ENCODE assay signal across 8 mouse cellular contexts in genomic region chr3:36690292-36690650, GRCm38 (mm10). TPM values are rescaled to one million over a fixed set of nuclear protein-coding genes. Genes with fewer than 3 reads are reported as not detected.
DNase-seq lines count a peak whose midpoint lies in the region; ATAC-seq and TF ChIP-seq lines count a peak whose summit lies in the region.

No protein-coding gene starts in this region.

- peak overlapping the region; percentile 95 for H3K4me2 ChIP-seq in heart, embryonic 15.5 days
- H3K4me2 ChIP-seq in hindbrain, embryonic 14.5 days (replicated peaks): peak overlapping the region; percentile 57
- peak overlapping the region; percentile 72 for H3K4me2 ChIP-seq in midbrain, embryonic 12.5 days (replicated peaks)

- H3K9ac ChIP-seq in heart, embryonic 15.5 days: peak overlapping the region; percentile 76
- H3K9ac ChIP-seq in hindbrain, embryonic 14.5 days: peak overlapping the region; percentile 80
- peak overlapping the region; percentile 75; the same call in 1 of the 2 replicates for H3K9ac ChIP-seq in midbrain, embryonic 12.5 days (replicated peaks)

- TF ChIP-seq POLR2A in cortical plate, adult 2 months (IDR thresholded peaks at IDR 0.05; ENCODE audit: extremely low read depth, insufficient read depth, low read length): no peak

- H3K4me1 ChIP-seq in heart, embryonic 15.5 days (replicated peaks): peaks cover 11% of the 10 kb centered on the region
- H3K4me1 ChIP-seq in cortical plate, adult 2 months (ENCODE audit: control insufficient read depth, insufficient read depth, low read length): no peaks in the 10 kb centered on the region
- H3K4me1 ChIP-seq in hindbrain, embryonic 14.5 days (replicated peaks; ENCODE audit: control insufficient read depth, insufficient read depth, low read length): peaks cover 10% of the 10 kb centered on the region; the same call in 1 of the 2 replicates
- H3K4me1 ChIP-seq in midbrain, embryonic 12.5 days: peaks cover 11% of the 10 kb centered on the region; the same call in 1 of the 2 replicates

- H3K27me3 ChIP-seq in heart, embryonic 15.5 days: no peaks in the 10 kb centered on the region; the same call in 1 of the 2 replicates
- no peaks in the 10 kb centered on the region; the same call in 1 of the 2 replicates for H3K27me3 ChIP-seq in hindbrain, embryonic 14.5 days (ENCODE audit: control insufficient read depth, insufficient read depth, low read length)
- peaks cover 29% of the 10 kb centered on the region for H3K27me3 ChIP-seq in midbrain, embryonic 12.5 days

- H3K27ac ChIP-seq in heart, embryonic 15.5 days: peak overlapping the region; percentile 61; the same call in 1 of the 2 replicates
- no peak overlapping the region for H3K27ac ChIP-seq in cortical plate, adult 2 months (ENCODE audit: insufficient read depth, low read length)
- H3K27ac ChIP-seq in hindbrain, embryonic 14.5 days: 0 out of 2 replicates have a peak overlapping the region, but pooled peaks have one; percentile 62
- no peak overlapping the region for H3K27ac ChIP-seq in midbrain, embryonic 12.5 days (replicated peaks)

- no peaks in the 10 kb centered on the region for H3K9me3 ChIP-seq in heart, embryonic 15.5 days (replicated peaks)
- no peaks in the 10 kb centered on the region for H3K9me3 ChIP-seq in hindbrain, embryonic 14.5 days (ENCODE audit: control insufficient read depth, low read length)
- no peaks in the 10 kb centered on the region for H3K9me3 ChIP-seq in midbrain, embryonic 12.5 days

- no peak for DNase-seq in heart, adult 11 months
- no peak for DNase-seq in hindbrain, embryonic 14.5 days (ENCODE audit: low spot score)
- no peak for DNase-seq in urinary bladder, adult 18-20 months (ENCODE audit: low spot score in 2 of 2)
- no peak for DNase-seq in retina, postnatal 1 day
- no peak for DNase-seq in left cerebral cortex, adult 9 months (ENCODE audit: low spot score in 2 of 2)

- TF ChIP-seq CTCF in cortical plate, adult 2 months (IDR thresholded peaks at IDR 0.05; ENCODE audit: extremely low read depth, insufficient read depth, low read length): no peak

- no peak for ATAC-seq in heart, embryonic 15.5 days (replicated peaks; ENCODE audit: insufficient number of reproducible peaks, insufficient read depth, low FRiP score, low read depth)
- no peak; the same call in none of the 2 replicates for ATAC-seq in hindbrain, embryonic 14.5 days (ENCODE audit: low FRiP score)
- ATAC-seq in midbrain, embryonic 12.5 days (ENCODE audit: low FRiP score, low read depth): no peak

- 9% methylated on average over 7 of the region's 7 CpGs for WGBS in heart, embryonic 15.5 days
- 11% methylated on average over 7 of the region's 7 CpGs for WGBS in hindbrain, embryonic 14.5 days
- WGBS in midbrain, embryonic 12.5 days: 9% methylated on average over 7 of the region's 7 CpGs

- peak overlapping the region; percentile 86 for H3K4me3 ChIP-seq in heart, embryonic 15.5 days
- peak overlapping the region; percentile 43; the same call in 1 of the 2 replicates for H3K4me3 ChIP-seq in cortical plate, adult 2 months (ENCODE audit: insufficient read depth, low read length)
- H3K4me3 ChIP-seq in hindbrain, embryonic 14.5 days (replicated peaks; ENCODE audit: low read length): peak overlapping the region; percentile 71
- H3K4me3 ChIP-seq in midbrain, embryonic 12.5 days: peak overlapping the region; percentile 72

- H3K36me3 ChIP-seq in heart, embryonic 15.5 days: no peaks in the 10 kb centered on the region
- no peaks in the 10 kb centered on the region for H3K36me3 ChIP-seq in hindbrain, embryonic 14.5 days (replicated peaks; ENCODE audit: control insufficient read depth, insufficient read depth)
- H3K36me3 ChIP-seq in midbrain, embryonic 12.5 days: no peaks in the 10 kb centered on the region

RNA-seq across cellular contexts. Expression of gene Trpc3, which starts 0.3 kb away (rescaled TPM):
- 3.4 and 5.4 TPM in 2 replicates for polyA plus RNA-seq in heart, embryonic 15.5 days (2015; fragmentation: Nextera tagmentation; extraction: Ambion mirVana)
- 15.9 and 17.2 TPM in 2 replicates for polyA plus RNA-seq in cortical plate, adult 2 months (2012; rRNA removed)
- 16.3 and 20.0 TPM in 2 replicates for polyA plus RNA-seq in hindbrain, embryonic 14.5 days (2014; fragmentation: Nextera tagmentation; extraction: Ambion mirVana)
- polyA plus RNA-seq in midbrain, embryonic 12.5 days (2016; fragmentation: Nextera tagmentation; extraction: Ambion mirVana): 4.9 and 6.3 TPM in 2 replicates

Comparison
In these comparisons a context has a peak if more than half of its experiments do, and no peak if none do; other contexts are left out.
1. H3K27ac ChIP-seq: peak in heart, embryonic 15.5 days (single experiment) and hindbrain, embryonic 14.5 days (single experiment); none in cortical plate, adult 2 months (single experiment) and midbrain, embryonic 12.5 days (single experiment).
2. Peak in every context shown above with its lines, with median percentiles within 50 percentile points of each other: H3K4me2 ChIP-seq, H3K4me3 ChIP-seq and H3K9ac ChIP-seq.